Mouse (Mus musculus) stomach, postnatal 0 days (tissue): ENCODE results near the gene Ankfn1. TPM values are rescaled to one million over a fixed set of nuclear protein-coding genes. Genes with fewer than 3 reads are reported as not detected.

Experiments
- ATAC-seq: fragments of 200-750 bp; cut with Nextera tagmentation; 2 replicates; pipeline ENCODE4 v1.8.0; 2017; ENCODE audit not compliant: low FRiP score, low TSS enrichment
- DNase-seq: peaks from one replicate; pipeline ENCODE4 v3.0.0-alpha.2; 2016; ENCODE audit warnings: low spot score
- H3K27ac ChIP-seq: fragments of 300-500 bp; sonication (generic); replicated peaks from 2 replicates; pipeline ENCODE4 v1.5.1; 2014; ENCODE audit warnings: mild to moderate bottlenecking, control low read depth
- H3K27me3 ChIP-seq: fragments of 300-500 bp; sonication (generic); 2 replicates; pipeline ENCODE4 v1.6.1; 2014; ENCODE audit warnings: low read length; ENCODE audit not compliant: control insufficient read depth, insufficient read depth
- H3K36me3 ChIP-seq: fragments of 300-500 bp; sonication (generic); 2 replicates; pipeline ENCODE4 v1.6.1; 2014; ENCODE audit warnings: low read length, mixed read lengths; ENCODE audit not compliant: control insufficient read depth, insufficient read depth
- H3K4me1 ChIP-seq: fragments of 300-500 bp; sonication (generic); replicated peaks from 2 replicates; pipeline ENCODE4 v1.6.1; 2014; ENCODE audit warnings: antibody characterized with exemption; ENCODE audit not compliant: control insufficient read depth, insufficient read depth
- H3K4me2 ChIP-seq: fragments of 300-500 bp; sonication (generic); replicated peaks from 2 replicates; pipeline ENCODE4 v1.6.1; 2014; ENCODE audit warnings: low read depth, mild to moderate bottlenecking, control low read depth, moderate library complexity
- H3K4me3 ChIP-seq: fragments of 300-500 bp; sonication (generic); 2 replicates; pipeline ENCODE4 v1.5.1; 2014; ENCODE audit warnings: low read depth, low read length, control low read depth
- H3K9ac ChIP-seq: fragments of 300-500 bp; sonication (generic); 2 replicates; pipeline ENCODE4 v1.6.1; 2014; ENCODE audit warnings: mild to moderate bottlenecking, low read length, control low read depth, mixed read lengths
- H3K9me3 ChIP-seq: fragments of 300-500 bp; sonication (generic); 2 replicates; pipeline ENCODE4 v1.6.1; 2016; ENCODE audit warnings: low read length; ENCODE audit not compliant: control insufficient read depth
- CTCF ChIP-seq: IDR thresholded peaks from 2 replicates; pipeline ENCODE4 v1.5.1; 2016; ENCODE audit warnings: antibody characterized with exemption, low read depth, mild to moderate bottlenecking, moderate library complexity
- EP300 ChIP-seq: optimal IDR thresholded peaks from 2 replicates; pipeline ENCODE3; 2016; ENCODE audit warnings: antibody characterized with exemption
- WGBS: fragments of 180-500 bp; shearing (Covaris S2); extraction: QIAGEN DNeasy Blood & Tissue Kit; methylation state at CpG from one replicate; pipeline ENCODE4 v1.1.7; 2014; 5-methylcytosine and 5-hydroxymethylcytosine counted together
- polyA plus RNA-seq: library from polyadenylated mRNA; unstranded; fragments of >200 nt; fragmentation: Nextera tagmentation; extraction: Ambion mirVana; gene quantifications from 2 replicates; pipeline ENCODE4 v1.2.1, GENCODE M21; 2015

Ankfn1 gene
- polyA plus RNA-seq, 1 experiment from 2014 or later = 0.10 TPM

DNA sequence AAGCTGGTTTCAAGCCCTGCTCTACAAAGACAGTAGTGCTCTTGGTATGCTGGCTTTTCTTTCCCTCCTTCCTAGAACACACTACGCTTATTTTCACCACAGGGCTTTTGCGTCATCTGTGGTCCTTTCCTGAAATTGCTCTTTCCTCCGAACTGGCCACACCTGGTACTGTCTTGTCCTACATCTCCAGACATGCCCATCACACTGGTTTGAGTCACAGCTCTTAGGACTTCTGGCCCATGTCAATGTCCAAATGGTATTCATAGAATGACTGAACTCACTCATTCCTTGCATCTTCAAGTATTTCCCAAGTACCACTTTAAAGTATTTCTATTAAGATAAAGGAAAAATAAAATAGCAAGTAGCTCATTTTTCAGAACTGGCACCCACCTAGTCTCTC, 416.6 kb downstream of the Ankfn1 start:
- no peaks in the 10 kb centered on the region for H3K27me3 ChIP-seq
- H3K4me1 ChIP-seq = no peaks in the 10 kb centered on the region
- H3K9ac ChIP-seq = no peak overlapping the region
- DNase-seq = no peak
- no peak overlapping the region for H3K4me3 ChIP-seq
- 86% methylated on average over 3 of the region's 3 CpGs for WGBS
- H3K36me3 ChIP-seq = no peaks in the 10 kb centered on the region
- no peak overlapping the region for H3K27ac ChIP-seq
- no peak for ATAC-seq
- H3K4me2 ChIP-seq = no peak overlapping the region
- no peak for TF ChIP-seq EP300
- TF ChIP-seq CTCF = no peak
- H3K9me3 ChIP-seq = no peaks in the 10 kb centered on the region

DNA sequence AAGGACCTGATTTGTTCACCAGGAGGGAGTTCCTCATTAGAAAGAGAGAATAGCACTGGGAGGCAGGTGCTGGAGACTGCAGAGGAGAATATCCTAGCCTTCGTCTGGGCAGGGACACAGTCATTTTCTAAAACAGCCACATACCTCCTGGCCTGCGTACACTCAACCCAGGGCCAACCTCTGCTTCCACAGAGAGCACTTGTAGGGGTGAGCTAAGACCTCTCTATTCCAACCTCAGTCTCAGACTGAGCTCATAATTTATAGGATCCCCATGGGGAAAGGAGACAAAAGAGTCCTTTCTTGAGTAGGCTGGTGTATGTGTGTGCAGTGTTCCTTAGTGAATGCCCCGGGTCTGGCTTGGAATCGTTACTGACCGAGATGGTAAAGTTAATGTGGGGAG, 418.9 kb downstream of the Ankfn1 start:
- 81% methylated on average over 5 of the region's 5 CpGs for WGBS
- Histone ChIP-seq H3K4me3 (no peak overlapping the region), H3K36me3 (no peaks in the 10 kb centered on the region), H3K4me2 (no peak overlapping the region), H3K27me3 (no peaks in the 10 kb centered on the region), H3K9me3 (no peaks in the 10 kb centered on the region), H3K9ac (no peak overlapping the region), H3K4me1 (no peaks in the 10 kb centered on the region), H3K27ac (no peak overlapping the region)
- TF ChIP-seq CTCF = no peak
- TF ChIP-seq EP300 = no peak
- ATAC-seq (no peak), DNase-seq (no peak)

DNA sequence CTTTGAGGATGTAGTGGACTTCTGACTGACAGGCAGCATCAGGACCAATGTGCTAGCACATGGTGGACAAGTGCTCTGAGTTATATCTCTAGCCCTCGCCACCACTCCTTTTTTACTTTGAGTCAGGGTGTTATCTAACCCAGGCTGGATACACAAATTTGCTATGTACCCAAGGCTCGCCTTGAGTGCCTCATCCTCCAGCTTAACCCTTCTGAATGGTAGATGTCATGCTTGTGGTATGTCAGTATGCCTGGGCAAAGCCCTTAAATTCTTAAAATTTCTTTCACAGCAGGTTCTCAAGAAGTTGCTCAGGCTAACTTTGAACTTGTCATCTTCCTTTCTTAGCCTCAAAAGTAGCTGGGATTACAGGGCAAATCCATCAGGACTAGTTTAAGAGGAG, 421.0 kb downstream of the Ankfn1 start:
- no peak overlapping the region for H3K4me3 ChIP-seq
- H3K27me3 ChIP-seq = no peaks in the 10 kb centered on the region
- H3K4me1 ChIP-seq = no peaks in the 10 kb centered on the region
- no peak for TF ChIP-seq EP300
- TF ChIP-seq CTCF = no peak
- H3K4me2 ChIP-seq = no peak overlapping the region
- H3K27ac ChIP-seq = no peak overlapping the region
- H3K36me3 ChIP-seq = no peaks in the 10 kb centered on the region
- ATAC-seq (no peak), DNase-seq (no peak)
- H3K9me3 ChIP-seq = no peaks in the 10 kb centered on the region
- WGBS = 38% methylated on average over 2 of the region's 2 CpGs
- no peak overlapping the region for H3K9ac ChIP-seq

DNA sequence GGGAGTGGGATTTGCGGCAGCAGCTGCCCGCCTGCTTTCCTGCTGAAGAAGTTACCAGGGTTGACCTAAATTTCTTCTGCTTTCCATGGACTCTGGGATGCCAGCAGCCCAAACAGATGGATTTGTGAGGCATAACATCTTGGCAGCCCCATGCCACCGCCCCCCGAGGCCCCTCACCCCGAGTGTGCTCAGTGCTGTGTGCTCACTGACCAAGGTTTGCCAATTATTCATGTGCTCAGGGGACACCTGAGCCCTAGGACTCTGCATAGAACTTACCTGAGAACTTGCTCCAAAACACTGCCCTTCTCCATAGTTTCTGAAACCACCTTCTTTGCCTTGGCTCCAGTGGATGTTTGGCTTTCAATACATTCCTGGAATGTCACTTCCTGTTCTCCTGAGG, 421.4 kb downstream of the Ankfn1 start:
- WGBS = 72% methylated on average over 5 of the region's 5 CpGs
- H3K9ac ChIP-seq = no peak overlapping the region
- no peaks in the 10 kb centered on the region for H3K27me3 ChIP-seq
- H3K36me3 ChIP-seq = no peaks in the 10 kb centered on the region
- no peak for DNase-seq
- H3K4me1 ChIP-seq = no peaks in the 10 kb centered on the region
- TF ChIP-seq CTCF (no peak), EP300 (no peak)
- H3K4me2 ChIP-seq = no peak overlapping the region
- no peak for ATAC-seq
- H3K4me3 ChIP-seq = no peak overlapping the region
- H3K27ac ChIP-seq = no peak overlapping the region
- H3K9me3 ChIP-seq = no peaks in the 10 kb centered on the region

DNA sequence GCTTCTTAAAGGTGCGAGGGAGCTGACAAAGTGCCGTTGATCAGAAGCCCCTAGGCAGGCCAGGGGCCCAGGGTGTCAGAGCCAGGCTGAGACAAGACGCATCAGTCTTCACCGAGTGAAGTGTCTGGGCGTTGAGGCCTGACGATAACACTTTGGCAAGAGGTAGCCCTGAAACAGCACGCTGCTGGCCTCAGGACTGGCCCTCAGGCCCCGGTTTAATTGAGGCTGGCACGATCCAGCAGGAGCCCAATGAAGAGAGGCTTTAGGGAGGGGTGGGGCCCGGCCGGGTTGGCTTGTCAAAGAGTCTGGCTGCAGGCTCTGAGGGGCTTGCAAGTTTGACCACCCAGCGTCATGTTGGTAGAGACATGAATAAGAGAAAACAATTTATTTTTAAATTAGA, 437.2 kb downstream of the Ankfn1 start:
- Histone ChIP-seq H3K36me3 (no peaks in the 10 kb centered on the region), H3K4me1 (no peaks in the 10 kb centered on the region), H3K27me3 (no peaks in the 10 kb centered on the region), H3K4me3 (no peak overlapping the region), H3K27ac (no peak overlapping the region), H3K9me3 (no peaks in the 10 kb centered on the region), H3K9ac (no peak overlapping the region), H3K4me2 (no peak overlapping the region)
- no peak for DNase-seq
- TF ChIP-seq CTCF (no peak), EP300 (no peak)
- no peak for ATAC-seq
- 55% methylated on average over 12 of the region's 12 CpGs for WGBS

Other genes starting within 250 kb of the Ankfn1 start
- gene Pctp, start 225.2 kb upstream of the Ankfn1 start, polyA plus RNA-seq = 7.6 and 8.0 TPM in 2 replicates